Mouse (Mus musculus): ENCODE results near the gene Med6.
A peak's percentile ranks its signal among the peaks of the same experiment; 100 is the strongest.

DNA sequence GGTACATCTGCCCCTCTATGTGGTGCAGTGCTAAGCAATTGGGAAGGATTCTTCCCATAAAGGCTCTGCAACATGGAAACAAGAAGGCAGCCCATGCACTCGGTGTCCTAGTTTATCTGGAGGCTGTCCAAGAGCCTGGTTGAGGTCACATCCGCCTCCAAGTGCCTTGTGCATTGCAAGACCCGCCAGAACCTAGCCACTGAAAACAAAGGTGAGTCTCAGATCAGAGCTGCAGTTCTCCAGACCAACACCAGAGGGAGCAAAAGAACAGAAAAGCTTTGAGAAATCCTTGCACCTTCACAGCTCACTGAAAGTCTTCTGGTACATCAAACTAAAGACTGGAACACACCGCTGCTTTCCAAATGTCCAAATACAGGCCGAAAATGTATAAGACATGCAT is 24.5 kb upstream of the Med6 start:
- TF ChIP-seq CTCF (IDR thresholded peaks at IDR 0.05; ENCODE audit: extremely low read depth, insufficient read depth, insufficient read length, insufficient replicate concordance): peak; percentile 65; the same call in 1 of the 2 replicates
- no peak for TF ChIP-seq POLR2A (IDR thresholded peaks at IDR 0.05; ENCODE audit: low read depth, low read length)

All from spleen, adult 2 months (tissue).